Mouse (Mus musculus) midbrain, embryonic 15.5 days (tissue): ENCODE measurements around the gene Cltrn. TPM values are rescaled to one million over a fixed set of nuclear protein-coding genes. Genes with fewer than 3 reads are reported as not detected.

Experiments used
- ATAC-seq: fragments of 200-750 bp; cut with Nextera tagmentation; replicated peaks from 2 replicates; pipeline ENCODE4 v1.8.0; 2017; ENCODE audit warnings: moderate TSS enrichment
- H3K27ac ChIP-seq: fragments of 300-500 bp; sonication (generic); 2 replicates; pipeline ENCODE4 v1.5.1; 2015; ENCODE audit warnings: mild to moderate bottlenecking, inconsistent platforms
- H3K27me3 ChIP-seq: fragments of 300-500 bp; sonication (generic); replicated peaks from 2 replicates; pipeline ENCODE4 v1.6.1; 2015; ENCODE audit warnings: inconsistent platforms
- H3K36me3 ChIP-seq: fragments of 300-500 bp; sonication (generic); replicated peaks from 2 replicates; pipeline ENCODE4 v1.6.1; 2015; ENCODE audit warnings: inconsistent platforms
- H3K4me1 ChIP-seq: fragments of 300-500 bp; sonication (generic); 2 replicates; pipeline ENCODE4 v1.6.1; 2015; ENCODE audit warnings: inconsistent platforms
- H3K4me2 ChIP-seq: fragments of 300-500 bp; sonication (generic); 2 replicates; pipeline ENCODE4 v1.6.1; 2015; ENCODE audit warnings: inconsistent platforms, mild to moderate bottlenecking, moderate library complexity
- H3K4me3 ChIP-seq: fragments of 300-500 bp; sonication (generic); 2 replicates; pipeline ENCODE4 v1.5.1; 2015; ENCODE audit warnings: mild to moderate bottlenecking, inconsistent platforms
- H3K9ac ChIP-seq: fragments of 300-500 bp; sonication (generic); 2 replicates; pipeline ENCODE4 v1.6.1; 2015; ENCODE audit warnings: mild to moderate bottlenecking, inconsistent platforms
- H3K9me3 ChIP-seq: fragments of 300-500 bp; sonication (generic); 2 replicates; pipeline ENCODE4 v1.6.1; 2016; ENCODE audit warnings: inconsistent platforms
- WGBS: fragments of 180-500 bp; shearing (Covaris S2); methylation state at CpG from one replicate; pipeline ENCODE4 v1.1.7; 2015; ENCODE audit warnings: mixed read lengths; 5-methylcytosine and 5-hydroxymethylcytosine counted together
- polyA plus RNA-seq: library from polyadenylated mRNA; unstranded; fragments of >200 nt; fragmentation: Nextera tagmentation; extraction: Ambion mirVana; gene quantifications from 2 replicates; pipeline ENCODE4 v1.2.1, GENCODE M21; 2015

The Cltrn gene
- polyA plus RNA-seq, 1 experiment from 2014 or later, result not detected

- Histone ChIP-seq H3K4me1 (no peaks in the 10 kb centered on the region), H3K27ac (no peak overlapping the region), H3K27me3 (no peaks in the 10 kb centered on the region; the same call in 1 of the 2 replicates), H3K9ac (no peak overlapping the region), H3K36me3 (no peaks in the 10 kb centered on the region), H3K4me3 (no peak overlapping the region), H3K4me2 (no peak overlapping the region), H3K9me3 (no peaks in the 10 kb centered on the region)
- no peak for ATAC-seq
- 89% methylated on average over 6 of the region's 6 CpGs for WGBS
Measured at GRCm38 (mm10) chrX:164145463-164146250, 57.0 kb downstream of the Cltrn start.

GRCm38 (mm10) chrX:164152703-164153102, 64.1 kb downstream of the Cltrn start:
- Histone ChIP-seq H3K9me3 (no peaks in the 10 kb centered on the region), H3K27ac (no peak overlapping the region), H3K4me1 (no peaks in the 10 kb centered on the region), H3K27me3 (no peaks in the 10 kb centered on the region), H3K9ac (no peak overlapping the region), H3K36me3 (no peaks in the 10 kb centered on the region), H3K4me2 (no peak overlapping the region), H3K4me3 (no peak overlapping the region)
- no peak for ATAC-seq
- 63% methylated on average over 2 of the region's 2 CpGs for WGBS

- Histone ChIP-seq H3K36me3 (no peaks in the 10 kb centered on the region), H3K27ac (no peak overlapping the region), H3K27me3 (no peaks in the 10 kb centered on the region), H3K9me3 (no peaks in the 10 kb centered on the region), H3K4me1 (no peaks in the 10 kb centered on the region), H3K4me2 (no peak overlapping the region), H3K4me3 (no peak overlapping the region), H3K9ac (no peak overlapping the region)
- ATAC-seq, result no peak
Measured at GRCm38 (mm10) chrX:164153606-164154005, 65.0 kb downstream of the Cltrn start.

- ATAC-seq, result no peak
- Histone ChIP-seq H3K4me2 (no peak overlapping the region), H3K4me3 (no peak overlapping the region), H3K27ac (no peak overlapping the region), H3K4me1 (no peaks in the 10 kb centered on the region), H3K9me3 (no peaks in the 10 kb centered on the region), H3K9ac (no peak overlapping the region), H3K27me3 (peaks cover under 1% of the 10 kb centered on the region; the same call in 1 of the 2 replicates), H3K36me3 (no peaks in the 10 kb centered on the region)
- WGBS, result 86% methylated on average over 5 of the region's 5 CpGs
Measured at GRCm38 (mm10) chrX:164154594-164154993, 66.0 kb downstream of the Cltrn start.

GRCm38 (mm10) chrX:164164681-164165080, 76.1 kb downstream of the Cltrn start:
- Histone ChIP-seq H3K36me3 (no peaks in the 10 kb centered on the region), H3K4me3 (no peak overlapping the region), H3K27me3 (peaks cover 2% of the 10 kb centered on the region; the same call in 1 of the 2 replicates), H3K27ac (no peak overlapping the region), H3K9ac (no peak overlapping the region), H3K9me3 (no peaks in the 10 kb centered on the region), H3K4me1 (no peaks in the 10 kb centered on the region), H3K4me2 (no peak overlapping the region)
- WGBS, result 83% methylated on average over 1 of the region's 1 CpGs
- no peak for ATAC-seq

Other genes starting within 250 kb of the Cltrn start
- gene Ap1s2, start 179.8 kb upstream of the Cltrn start, polyA plus RNA-seq, result 89.3 and 101 TPM in 2 replicates
- gene Zrsr2, start 130.2 kb upstream of the Cltrn start, polyA plus RNA-seq, result 49.4 and 53.4 TPM in 2 replicates
- gene Car5b, start 60.8 kb upstream of the Cltrn start, polyA plus RNA-seq, result 0.22 and 0.40 TPM in 2 replicates
- gene Siah1b, start 12.3 kb upstream of the Cltrn start, polyA plus RNA-seq, result 17.5 and 20.8 TPM in 2 replicates
- 0.08 and 0.10 TPM in 2 replicates for gene Ace2, start 50.5 kb downstream of the Cltrn start, polyA plus RNA-seq
- 0.32 and 0.44 TPM in 2 replicates for gene Bmx, start 169.4 kb downstream of the Cltrn start, polyA plus RNA-seq
- gene Pir, start 180.5 kb downstream of the Cltrn start, polyA plus RNA-seq, result 2.9 and 3.1 TPM in 2 replicates